14 mouse cellular contexts compared by ENCODE assay signal in genomic region chr4:121051863-121052262, GRCm38 (mm10). TPM values are rescaled to one million over a fixed set of nuclear protein-coding genes. Genes with fewer than 3 reads are reported as not detected.
DNase-seq lines count a peak whose midpoint lies in the region; ATAC-seq and TF ChIP-seq lines count a peak whose summit lies in the region.
"Had no signal": no experiment of that assay in that cellular context is flagged by ENCODE, and none has a peak within 500 bp of the region (broad histone marks: within the 10 kb centered on the region; RNA-seq: fewer than 3 reads in every experiment).

No protein-coding gene starts in this region.

- peaks cover 2% of the 10 kb centered on the region; the same call in 1 of the 2 replicates for H3K4me1 ChIP-seq in forebrain, embryonic 11.5 days (replicated peaks; ENCODE audit: control insufficient read depth, insufficient read depth, low read length)
- peaks cover 7% of the 10 kb centered on the region; the same call in 1 of the 2 replicates for H3K4me1 ChIP-seq in forebrain, embryonic 13.5 days
- no peaks in the 10 kb centered on the region for H3K4me1 ChIP-seq in liver, embryonic 14.5 days (replicated peaks; ENCODE audit: control insufficient read depth in 2 of 2, insufficient read depth in 2 of 2, low read length in 1 of 2)
- H3K4me1 ChIP-seq in liver, embryonic 11.5 days (replicated peaks; ENCODE audit: control insufficient read depth, insufficient read depth, low read length), result no peaks in the 10 kb centered on the region; the same call in 1 of the 2 replicates
- no peaks in the 10 kb centered on the region for H3K4me1 ChIP-seq in embryonic facial prominence, embryonic 14.5 days (ENCODE audit: control insufficient read depth, insufficient read depth, low read length)
- H3K4me1 ChIP-seq in neural tube, embryonic 14.5 days (ENCODE audit: control insufficient read depth, insufficient read depth, low read length), result no peaks in the 10 kb centered on the region
- H3K4me1 ChIP-seq: liver, embryonic 15.5 days had no signal

- H3K27me3 ChIP-seq in forebrain, embryonic 11.5 days (ENCODE audit: control insufficient read depth, insufficient read depth, low read length), result peaks cover 2% of the 10 kb centered on the region
- peaks cover 10% of the 10 kb centered on the region; the same call in 1 of the 2 replicates for H3K27me3 ChIP-seq in forebrain, embryonic 13.5 days
- peaks cover 14% of the 10 kb centered on the region for H3K27me3 ChIP-seq in liver, embryonic 14.5 days (ENCODE audit: control insufficient read depth, insufficient read depth, low read length)
- peaks cover 23% of the 10 kb centered on the region for H3K27me3 ChIP-seq in liver, embryonic 11.5 days (replicated peaks; ENCODE audit: control insufficient read depth, insufficient read depth, low read length)
- no peaks in the 10 kb centered on the region for H3K27me3 ChIP-seq in embryonic facial prominence, embryonic 14.5 days (replicated peaks; ENCODE audit: control insufficient read depth, insufficient read depth, low read length)
- H3K27me3 ChIP-seq in neural tube, embryonic 14.5 days (ENCODE audit: control insufficient read depth, insufficient read depth, low read length), result no peaks in the 10 kb centered on the region

- H3K4me2 ChIP-seq in forebrain, embryonic 11.5 days (ENCODE audit: low read depth, low read length, severe bottlenecking), result no peak overlapping the region
- H3K4me2 ChIP-seq in forebrain, embryonic 13.5 days, result no peak overlapping the region
- no peak overlapping the region for H3K4me2 ChIP-seq in liver, embryonic 14.5 days (ENCODE audit: low read depth)
- no peak overlapping the region for H3K4me2 ChIP-seq in liver, embryonic 11.5 days
- H3K4me2 ChIP-seq in embryonic facial prominence, embryonic 14.5 days (ENCODE audit: low read depth, low read length), result no peak overlapping the region
- no peak overlapping the region for H3K4me2 ChIP-seq in neural tube, embryonic 14.5 days (ENCODE audit: low read depth, low read length)
- H3K4me2 ChIP-seq: liver, embryonic 15.5 days had no signal

- no peak overlapping the region for H3K4me3 ChIP-seq in forebrain, embryonic 11.5 days (ENCODE audit: low read depth, low read length)
- no peak overlapping the region for H3K4me3 ChIP-seq in forebrain, embryonic 13.5 days
- no peak overlapping the region for H3K4me3 ChIP-seq in liver, embryonic 14.5 days (ENCODE audit: insufficient read depth in 1 of 2, low read depth in 2 of 2, low read length in 2 of 2)
- no peak overlapping the region for H3K4me3 ChIP-seq in liver, embryonic 11.5 days (ENCODE audit: low read depth, low read length)
- no peak overlapping the region for H3K4me3 ChIP-seq in embryonic facial prominence, embryonic 14.5 days (ENCODE audit: low read depth, low read length)
- no peak overlapping the region for H3K4me3 ChIP-seq in neural tube, embryonic 14.5 days (ENCODE audit: low read depth, low read length)
- H3K4me3 ChIP-seq: heart, adult 2 months; liver, embryonic 15.5 days had no signal

- no peak overlapping the region for H3K9ac ChIP-seq in forebrain, embryonic 11.5 days (ENCODE audit: low read length)
- no peak overlapping the region for H3K9ac ChIP-seq in forebrain, embryonic 13.5 days
- no peak overlapping the region for H3K9ac ChIP-seq in liver, embryonic 14.5 days (replicated peaks)
- H3K9ac ChIP-seq in liver, embryonic 11.5 days (ENCODE audit: low read depth, low read length), result no peak overlapping the region
- H3K9ac ChIP-seq in embryonic facial prominence, embryonic 14.5 days (ENCODE audit: low read depth, low read length), result no peak overlapping the region
- H3K9ac ChIP-seq in neural tube, embryonic 14.5 days (replicated peaks; ENCODE audit: low read depth, low read length), result no peak overlapping the region
- H3K9ac ChIP-seq: liver, embryonic 15.5 days had no signal

- no peak overlapping the region for H3K27ac ChIP-seq in forebrain, embryonic 11.5 days (ENCODE audit: low read depth, low read length)
- H3K27ac ChIP-seq in forebrain, embryonic 13.5 days, result no peak overlapping the region
- no peak overlapping the region for H3K27ac ChIP-seq in liver, embryonic 14.5 days
- H3K27ac ChIP-seq in liver, embryonic 11.5 days (ENCODE audit: low read depth, low read length), result no peak overlapping the region
- no peak overlapping the region for H3K27ac ChIP-seq in embryonic facial prominence, embryonic 14.5 days (replicated peaks; ENCODE audit: low read depth, low read length)
- no peak overlapping the region for H3K27ac ChIP-seq in neural tube, embryonic 14.5 days (ENCODE audit: low read depth, low read length)
- H3K27ac ChIP-seq: forebrain, embryonic 12.5 days; heart, adult 2 months; liver, embryonic 15.5 days had no signal

- DNase-seq in forebrain, embryonic 11.5 days (ENCODE audit: low spot score), result no peak
- no peak for DNase-seq in liver, embryonic 14.5 days (ENCODE audit: low read depth in 3 of 3, low spot score in 3 of 3)
- no peak for DNase-seq in liver, embryonic 11.5 days (ENCODE audit: low spot score)
- DNase-seq in embryonic facial prominence, embryonic 14.5 days (ENCODE audit: low spot score), result peak; percentile 44
- no peak for DNase-seq in natural killer cell, adult 2 months (ENCODE audit: low spot score in 2 of 2)
- no peak for DNase-seq in spleen, postnatal 14 days (ENCODE audit: low spot score in 2 of 2)
- DNase-seq: heart, adult 2 months; kidney, adult 11 months; right cerebral cortex, adult 18-20 months; thymus, postnatal 4 days had no signal

- WGBS in forebrain, embryonic 11.5 days, result 26% methylated on average over 4 of the region's 4 CpGs
- 26% methylated on average over 4 of the region's 4 CpGs for WGBS in forebrain, embryonic 13.5 days
- WGBS in liver, embryonic 14.5 days (ENCODE audit: insufficient replicate concordance), result 37% methylated on average over 4 of the region's 4 CpGs
- 34% methylated on average over 4 of the region's 4 CpGs for WGBS in liver, embryonic 11.5 days
- 39% methylated on average over 3 of the region's 4 CpGs for WGBS in embryonic facial prominence, embryonic 14.5 days
- WGBS in neural tube, embryonic 14.5 days, result 12% methylated on average over 4 of the region's 4 CpGs

- H3K36me3 ChIP-seq in forebrain, embryonic 11.5 days (ENCODE audit: control insufficient read depth, insufficient read depth, low read length), result no peaks in the 10 kb centered on the region
- H3K36me3 ChIP-seq in forebrain, embryonic 13.5 days (ENCODE audit: poor library complexity, severe bottlenecking), result no peaks in the 10 kb centered on the region
- no peaks in the 10 kb centered on the region for H3K36me3 ChIP-seq in liver, embryonic 14.5 days (replicated peaks; ENCODE audit: control insufficient read depth, insufficient read depth, low read depth)
- H3K36me3 ChIP-seq in liver, embryonic 11.5 days (ENCODE audit: control insufficient read depth, insufficient read depth, low read length), result no peaks in the 10 kb centered on the region
- peaks cover 29% of the 10 kb centered on the region; the same call in 1 of the 2 replicates for H3K36me3 ChIP-seq in embryonic facial prominence, embryonic 14.5 days (ENCODE audit: control insufficient read depth, insufficient read depth, low read length)
- H3K36me3 ChIP-seq in neural tube, embryonic 14.5 days (ENCODE audit: control insufficient read depth, insufficient read depth, low read length), result no peaks in the 10 kb centered on the region
- H3K36me3 ChIP-seq: forebrain, embryonic 12.5 days; liver, embryonic 15.5 days had no signal

- peak; percentile 10; the same call in 1 of the 2 replicates for TF ChIP-seq CTCF in liver, embryonic 14.5 days (IDR thresholded peaks at IDR 0.05; ENCODE audit: low read depth)

- ATAC-seq in forebrain, embryonic 11.5 days (replicated peaks; ENCODE audit: low FRiP score), result 0 out of 2 replicates have a peak, but pooled peaks have one; percentile 25
- no peak for ATAC-seq in forebrain, embryonic 13.5 days
- ATAC-seq in liver, embryonic 14.5 days (ENCODE audit: insufficient read depth), result no peak
- no peak for ATAC-seq in liver, embryonic 11.5 days (replicated peaks; ENCODE audit: low FRiP score)
- ATAC-seq in embryonic facial prominence, embryonic 14.5 days (ENCODE audit: low read depth), result peak; percentile 35; the same call in 1 of the 2 replicates
- peak; percentile 19; the same call in 1 of the 2 replicates for ATAC-seq in neural tube, embryonic 14.5 days (ENCODE audit: low read depth)

- no peak for TF ChIP-seq EP300 in liver, embryonic 14.5 days (IDR thresholded peaks at IDR 0.05; ENCODE audit: low read depth)

- no peaks in the 10 kb centered on the region for H3K9me3 ChIP-seq in forebrain, embryonic 11.5 days (ENCODE audit: control insufficient read depth, low read length)
- no peaks in the 10 kb centered on the region for H3K9me3 ChIP-seq in forebrain, embryonic 13.5 days (replicated peaks)
- H3K9me3 ChIP-seq in liver, embryonic 14.5 days (ENCODE audit: control insufficient read depth, low read length), result no peaks in the 10 kb centered on the region
- H3K9me3 ChIP-seq in liver, embryonic 11.5 days (ENCODE audit: control insufficient read depth, low read length), result no peaks in the 10 kb centered on the region
- no peaks in the 10 kb centered on the region for H3K9me3 ChIP-seq in embryonic facial prominence, embryonic 14.5 days (ENCODE audit: control insufficient read depth, low read length)
- H3K9me3 ChIP-seq in neural tube, embryonic 14.5 days (ENCODE audit: control insufficient read depth, low read length), result no peaks in the 10 kb centered on the region
- H3K9me3 ChIP-seq: forebrain, embryonic 12.5 days; liver, embryonic 15.5 days had no signal

RNA-seq across cellular contexts. Expression of gene Col9a2, which starts 12.7 kb away (rescaled TPM):
- 3.4 and 3.5 TPM in 2 replicates for polyA plus RNA-seq in forebrain, embryonic 11.5 days (2014; fragmentation: Nextera tagmentation; extraction: Ambion mirVana)
- polyA plus RNA-seq in forebrain, embryonic 13.5 days (2015; fragmentation: Nextera tagmentation; extraction: Ambion mirVana), result 1.6 and 1.9 TPM in 2 replicates
- 0.79 and 1.9 TPM in 2 replicates for polyA plus RNA-seq in liver, embryonic 14.5 days (2012; rRNA removed)
- 0.83 and 1.1 TPM in 2 replicates for polyA plus RNA-seq in liver, embryonic 14.5 days (2014; fragmentation: Nextera tagmentation; extraction: Ambion mirVana)
- polyA plus RNA-seq in liver, embryonic 11.5 days (2014; fragmentation: Nextera tagmentation; extraction: Ambion mirVana), result 1.9 and 2.9 TPM in 2 replicates
- 46.4 and 71.1 TPM in 2 replicates for polyA plus RNA-seq in embryonic facial prominence, embryonic 14.5 days (2014; fragmentation: Nextera tagmentation; extraction: Ambion mirVana)
- polyA plus RNA-seq in neural tube, embryonic 14.5 days (2014; fragmentation: Nextera tagmentation; extraction: Ambion mirVana), result 8.1 and 10.5 TPM in 2 replicates

RNA-seq across cellular contexts. Expression of gene Smap2, which starts 34.8 kb away (rescaled TPM):
- polyA plus RNA-seq in forebrain, embryonic 11.5 days (2014; fragmentation: Nextera tagmentation; extraction: Ambion mirVana), result 17.1 and 18.9 TPM in 2 replicates
- polyA plus RNA-seq in forebrain, embryonic 13.5 days (2015; fragmentation: Nextera tagmentation; extraction: Ambion mirVana), result 22.2 and 22.7 TPM in 2 replicates
- polyA plus RNA-seq in liver, embryonic 14.5 days (2012; rRNA removed), result 15.4 and 17.0 TPM in 2 replicates
- polyA plus RNA-seq in liver, embryonic 14.5 days (2014; fragmentation: Nextera tagmentation; extraction: Ambion mirVana), result 19.6 and 22.1 TPM in 2 replicates
- polyA plus RNA-seq in liver, embryonic 11.5 days (2014; fragmentation: Nextera tagmentation; extraction: Ambion mirVana), result 38.8 and 42.3 TPM in 2 replicates
- 18.4 and 19.2 TPM in 2 replicates for polyA plus RNA-seq in embryonic facial prominence, embryonic 14.5 days (2014; fragmentation: Nextera tagmentation; extraction: Ambion mirVana)
- polyA plus RNA-seq in neural tube, embryonic 14.5 days (2014; fragmentation: Nextera tagmentation; extraction: Ambion mirVana), result 55.0 and 59.4 TPM in 2 replicates

RNA-seq across cellular contexts. Expression of gene Zmpste24, which starts 46.2 kb away (rescaled TPM):
- 25.5 TPM in 2 replicates for polyA plus RNA-seq in forebrain, embryonic 11.5 days (2014; fragmentation: Nextera tagmentation; extraction: Ambion mirVana)
- 28.1 and 30.5 TPM in 2 replicates for polyA plus RNA-seq in forebrain, embryonic 13.5 days (2015; fragmentation: Nextera tagmentation; extraction: Ambion mirVana)
- polyA plus RNA-seq in liver, embryonic 14.5 days (2012; rRNA removed), result 8.3 and 10.3 TPM in 2 replicates
- 15.1 and 15.6 TPM in 2 replicates for polyA plus RNA-seq in liver, embryonic 14.5 days (2014; fragmentation: Nextera tagmentation; extraction: Ambion mirVana)
- polyA plus RNA-seq in liver, embryonic 11.5 days (2014; fragmentation: Nextera tagmentation; extraction: Ambion mirVana), result 30.0 and 35.5 TPM in 2 replicates
- 23.9 and 25.9 TPM in 2 replicates for polyA plus RNA-seq in embryonic facial prominence, embryonic 14.5 days (2014; fragmentation: Nextera tagmentation; extraction: Ambion mirVana)
- 23.4 and 25.4 TPM in 2 replicates for polyA plus RNA-seq in neural tube, embryonic 14.5 days (2014; fragmentation: Nextera tagmentation; extraction: Ambion mirVana)

RNA-seq across cellular contexts. Expression of gene Tmco2, which starts 57.2 kb away (rescaled TPM):
- polyA plus RNA-seq in forebrain, embryonic 11.5 days (2014; fragmentation: Nextera tagmentation; extraction: Ambion mirVana), result not detected in 2 replicates
- polyA plus RNA-seq in forebrain, embryonic 13.5 days (2015; fragmentation: Nextera tagmentation; extraction: Ambion mirVana), result not detected in 2 replicates
- not detected in 2 replicates for polyA plus RNA-seq in liver, embryonic 14.5 days (2012; rRNA removed)
- not detected in 2 replicates for polyA plus RNA-seq in liver, embryonic 14.5 days (2014; fragmentation: Nextera tagmentation; extraction: Ambion mirVana)
- polyA plus RNA-seq in liver, embryonic 11.5 days (2014; fragmentation: Nextera tagmentation; extraction: Ambion mirVana), result not detected in 2 replicates
- not detected in 2 replicates for polyA plus RNA-seq in embryonic facial prominence, embryonic 14.5 days (2014; fragmentation: Nextera tagmentation; extraction: Ambion mirVana)
- not detected in 2 replicates for polyA plus RNA-seq in neural tube, embryonic 14.5 days (2014; fragmentation: Nextera tagmentation; extraction: Ambion mirVana)
- polyA plus RNA-seq: forebrain, embryonic 12.5 days; liver, embryonic 15.5 days had no signal

Comparison
In these comparisons a context has a peak if more than half of its experiments do, and no peak if none do; other contexts are left out.
1. ATAC-seq: peak in forebrain, embryonic 11.5 days (single experiment), embryonic facial prominence, embryonic 14.5 days (single experiment) and neural tube, embryonic 14.5 days (single experiment); none in forebrain, embryonic 13.5 days (single experiment), liver, embryonic 14.5 days (single experiment) and liver, embryonic 11.5 days (single experiment).